Mouse (Mus musculus): ENCODE data around the gene Abhd5. TPM values are rescaled to one million over a fixed set of nuclear protein-coding genes. Genes with fewer than 3 reads are reported as not detected.
"Not testable (repeated sequence)": the region's sequence is repeated elsewhere in the genome, so short reads cannot be mapped to it uniquely, and the experiment has no call there.

The Abhd5 gene
- total RNA-seq (2014; rRNA removed), result 33.9 and 34.9 TPM in 2 replicates
- polyA plus RNA-seq (2015; fragmentation: Nextera tagmentation; extraction: Ambion mirVana), result 25.4 and 28.2 TPM in 2 replicates

GRCm38 (mm10) chr9:122351303-122352024, at the start of gene Abhd5:
TSS of gene Abhd5 (plus strand) at chr9:122351608.
- 3% methylated on average over 78 of the region's 84 CpGs for WGBS
- peak; percentile 73 for TF ChIP-seq CTCF (IDR thresholded peaks at IDR 0.05; ENCODE audit: low read depth)

DNA sequence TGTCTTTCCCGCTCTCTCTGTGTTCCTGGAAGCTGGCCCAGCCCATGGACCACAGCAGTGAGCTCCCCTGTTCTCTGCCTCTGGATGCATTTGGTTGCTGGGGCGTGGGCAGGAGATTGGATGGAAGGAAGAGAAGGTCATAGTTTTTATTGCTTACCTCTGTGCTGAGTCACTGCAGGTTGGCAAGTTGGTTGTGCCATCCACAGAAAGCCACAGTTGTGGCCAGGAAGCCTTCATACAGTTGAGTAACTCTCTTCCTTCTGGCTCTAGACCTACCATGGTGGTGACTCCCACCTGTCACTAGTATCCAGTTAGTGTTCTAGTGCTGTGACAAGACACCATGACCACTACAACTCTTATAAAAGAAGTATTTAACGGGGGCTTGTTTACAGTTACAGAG, 46.1 kb upstream of the Abhd5 start:
- ATAC-seq (no peak), DNase-seq (no peak)
- Histone ChIP-seq H3K27me3 (ENCODE audit: insufficient read depth, low read length) (no peaks in the 10 kb centered on the region), H3K9ac (no peak overlapping the region), H3K9me3 (ENCODE audit: low read length) (no peaks in the 10 kb centered on the region), H3K4me1 (ENCODE audit: insufficient read depth) (no peaks in the 10 kb centered on the region), H3K4me3 (ENCODE audit: low read depth, low read length) (no peak overlapping the region), H3K27ac (ENCODE audit: low read depth, low read length) (no peak overlapping the region), H3K4me2 (ENCODE audit: low read depth) (no peak overlapping the region), H3K36me3 (ENCODE audit: insufficient read depth) (no peaks in the 10 kb centered on the region)
- TF ChIP-seq CTCF (IDR thresholded peaks at IDR 0.05; ENCODE audit: low read depth), result no peak
- 67% methylated on average over 3 of the region's 3 CpGs for WGBS

More at GRCm38 (mm10) chr9:122351303-122352024, at the start of gene Abhd5:
- H3K27ac ChIP-seq (ENCODE audit: low read depth, low read length), result peak within 1 kb of the TSS; percentile 70
- peak within 1 kb of the TSS; percentile 76 for H3K9ac ChIP-seq
- DNase-seq (peak; percentile 96), ATAC-seq (peak; percentile 97)
- no peaks in the 10 kb centered on the region for H3K9me3 ChIP-seq (ENCODE audit: low read length)
- no peaks in the 10 kb centered on the region for H3K36me3 ChIP-seq (ENCODE audit: insufficient read depth)
- peak within 1 kb of the TSS; percentile 83 for H3K4me3 ChIP-seq (ENCODE audit: low read depth, low read length)
- peak within 1 kb of the TSS; percentile 62 for H3K4me2 ChIP-seq (ENCODE audit: low read depth)
- peaks cover 8% of the 10 kb centered on the region; the same call in 1 of the 2 replicates for H3K4me1 ChIP-seq (ENCODE audit: insufficient read depth)
- H3K27me3 ChIP-seq (ENCODE audit: insufficient read depth, low read length), result no peaks in the 10 kb centered on the region

DNA sequence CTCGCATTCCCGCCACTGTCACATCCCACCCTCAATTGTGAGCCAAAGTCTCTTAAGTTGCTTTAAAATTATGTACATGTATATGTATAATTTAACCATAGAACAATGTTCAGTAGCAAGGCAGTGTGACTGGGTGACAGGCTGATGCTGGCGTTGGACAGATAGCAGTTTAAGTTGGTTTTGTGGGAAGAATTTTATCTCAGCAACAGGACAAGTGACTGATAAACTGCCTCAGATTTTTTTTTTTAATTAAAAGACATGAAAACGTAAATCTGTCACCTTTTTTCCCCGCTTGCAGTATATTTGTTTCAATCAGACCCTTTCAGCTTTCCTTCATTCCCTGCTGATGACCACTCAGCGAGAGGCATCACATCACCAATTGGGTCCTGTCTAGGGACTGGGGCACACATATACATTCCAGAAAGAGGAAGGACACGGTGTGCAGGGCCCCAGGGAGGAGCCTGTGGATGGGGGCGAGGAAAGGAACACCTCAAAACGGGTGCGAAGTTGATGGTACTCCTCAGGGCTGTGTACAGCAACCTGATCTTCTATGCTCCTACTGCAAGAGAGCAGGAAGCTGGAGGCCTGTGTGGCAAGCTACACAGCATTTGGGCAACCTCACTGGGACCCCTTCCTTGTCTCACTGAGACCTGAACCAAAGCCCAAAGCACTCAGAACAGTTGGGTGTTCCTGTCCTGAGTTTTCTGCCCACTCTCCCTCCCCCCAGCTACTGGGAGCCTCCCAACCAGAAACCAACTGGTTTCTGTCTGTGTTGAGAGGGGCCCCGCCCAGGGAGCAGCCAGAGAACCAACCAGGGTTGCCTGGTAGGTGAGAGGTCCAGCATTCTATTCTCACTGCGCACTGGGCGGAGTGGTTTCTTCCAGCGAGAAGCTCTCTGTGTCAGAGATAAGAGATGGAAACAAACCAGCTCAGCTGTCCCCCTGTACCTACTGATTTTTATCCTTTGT, 42.1 kb upstream of the Abhd5 start:
- ATAC-seq (no peak), DNase-seq (no peak)
- H3K9ac ChIP-seq, result no peak overlapping the region
- 74% methylated on average over 14 of the region's 14 CpGs for WGBS
- no peak overlapping the region for H3K4me3 ChIP-seq (ENCODE audit: low read depth, low read length)
- H3K27me3 ChIP-seq (ENCODE audit: insufficient read depth, low read length), result no peaks in the 10 kb centered on the region
- H3K27ac ChIP-seq (ENCODE audit: low read depth, low read length), result peak overlapping the region; percentile 62
- H3K9me3 ChIP-seq (ENCODE audit: low read length), result no peaks in the 10 kb centered on the region
- TF ChIP-seq CTCF (IDR thresholded peaks at IDR 0.05; ENCODE audit: low read depth), result no peak
- no peak overlapping the region for H3K4me2 ChIP-seq (ENCODE audit: low read depth)
- peaks cover 2% of the 10 kb centered on the region; the same call in 1 of the 2 replicates for H3K4me1 ChIP-seq (ENCODE audit: insufficient read depth)
- H3K36me3 ChIP-seq (ENCODE audit: insufficient read depth), result no peaks in the 10 kb centered on the region

GRCm38 (mm10) chr9:122310613-122311049, 40.8 kb upstream of the Abhd5 start:
- Histone ChIP-seq H3K9me3 (ENCODE audit: low read length) (no peaks in the 10 kb centered on the region), H3K36me3 (ENCODE audit: insufficient read depth) (no peaks in the 10 kb centered on the region), H3K4me3 (ENCODE audit: low read depth, low read length) (peak overlapping the region; percentile 36), H3K27me3 (ENCODE audit: insufficient read depth, low read length) (no peaks in the 10 kb centered on the region), H3K4me2 (ENCODE audit: low read depth) (peak overlapping the region; percentile 56), H3K27ac (ENCODE audit: low read depth, low read length) (peak overlapping the region; percentile 78), H3K9ac (peak overlapping the region; percentile 51), H3K4me1 (ENCODE audit: insufficient read depth) (peaks cover 2% of the 10 kb centered on the region; the same call in 1 of the 2 replicates)
- peak; percentile 95 for ATAC-seq
- 2% methylated on average over 19 of the region's 19 CpGs for WGBS
- peak; percentile 98 for TF ChIP-seq CTCF (IDR thresholded peaks at IDR 0.05; ENCODE audit: low read depth)
- peak; percentile 94 for DNase-seq

- ATAC-seq (no peak), DNase-seq (peak; percentile 16)
- Histone ChIP-seq H3K4me1 (ENCODE audit: insufficient read depth) (peaks cover 2% of the 10 kb centered on the region; the same call in 1 of the 2 replicates), H3K27me3 (ENCODE audit: insufficient read depth, low read length) (no peaks in the 10 kb centered on the region), H3K9ac (peak overlapping the region; percentile 51), H3K9me3 (ENCODE audit: low read length) (no peaks in the 10 kb centered on the region), H3K4me3 (ENCODE audit: low read depth, low read length) (peak overlapping the region; percentile 36), H3K36me3 (ENCODE audit: insufficient read depth) (no peaks in the 10 kb centered on the region), H3K27ac (ENCODE audit: low read depth, low read length) (peak overlapping the region; percentile 78), H3K4me2 (ENCODE audit: low read depth) (peak overlapping the region; percentile 56)
- TF ChIP-seq CTCF (IDR thresholded peaks at IDR 0.05; ENCODE audit: low read depth), result no peak
- 74% methylated on average over 7 of the region's 7 CpGs for whole genome bisulfite sequencing
These were observed 40.2 kb upstream of the Abhd5 start for GRCm38 (mm10) chr9:122311051-122311760.

DNA sequence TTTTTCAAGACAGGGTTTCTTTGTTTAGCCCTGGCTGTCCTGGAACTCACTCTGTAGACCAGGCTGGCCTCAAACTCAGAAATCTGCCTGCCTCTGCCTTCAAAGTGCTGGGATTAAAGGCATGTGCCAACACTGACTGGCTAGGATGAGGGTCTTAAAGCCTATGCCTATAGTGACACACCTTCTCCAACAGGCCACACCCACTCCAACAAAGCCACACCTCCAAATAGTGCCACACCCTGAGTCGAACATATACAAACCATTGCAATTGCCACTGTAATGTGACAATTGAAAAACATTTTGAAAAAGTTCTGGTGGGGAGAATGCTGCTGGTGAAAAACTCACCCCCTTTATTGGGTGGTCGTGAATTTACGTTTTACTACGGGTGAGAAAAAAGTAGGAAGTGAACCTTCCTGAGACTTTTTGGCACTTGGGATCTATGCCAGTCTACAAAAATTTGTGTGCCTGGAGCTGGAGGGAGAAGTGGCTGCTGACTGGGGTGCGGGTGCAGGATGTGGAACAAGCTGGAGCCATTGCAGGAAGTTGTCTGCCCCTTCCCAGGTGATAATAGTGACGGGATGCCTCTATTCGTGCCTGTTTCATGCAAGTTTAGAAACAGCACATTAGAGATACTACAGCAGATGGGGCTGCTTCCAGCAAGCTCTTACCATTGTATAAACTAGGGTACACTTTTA, 39.0 kb upstream of the Abhd5 start:
- Histone ChIP-seq H3K4me1 (ENCODE audit: insufficient read depth) (peaks cover 2% of the 10 kb centered on the region; the same call in 1 of the 2 replicates), H3K9ac (no peak overlapping the region), H3K4me3 (ENCODE audit: low read depth, low read length) (no peak overlapping the region), H3K36me3 (ENCODE audit: insufficient read depth) (no peaks in the 10 kb centered on the region), H3K27me3 (ENCODE audit: insufficient read depth, low read length) (no peaks in the 10 kb centered on the region), H3K9me3 (ENCODE audit: low read length) (no peaks in the 10 kb centered on the region), H3K4me2 (ENCODE audit: low read depth) (no peak overlapping the region), H3K27ac (ENCODE audit: low read depth, low read length) (no peak overlapping the region)
- no peak for TF ChIP-seq CTCF (IDR thresholded peaks at IDR 0.05; ENCODE audit: low read depth)
- DNase-seq (no peak), ATAC-seq (no peak)
- 84% methylated on average over 7 of the region's 7 CpGs for WGBS

GRCm38 (mm10) chr9:122313128-122313527, 38.3 kb upstream of the Abhd5 start:
- not testable (repeated sequence) for ATAC-seq; H3K36me3 ChIP-seq (ENCODE audit: insufficient read depth); H3K4me2 ChIP-seq (ENCODE audit: low read depth); DNase-seq; H3K27me3 ChIP-seq (ENCODE audit: insufficient read depth, low read length); H3K9me3 ChIP-seq (ENCODE audit: low read length); H3K27ac ChIP-seq (ENCODE audit: low read depth, low read length); H3K4me1 ChIP-seq (ENCODE audit: insufficient read depth); H3K4me3 ChIP-seq (ENCODE audit: low read depth, low read length); H3K9ac ChIP-seq
- WGBS, result 89% methylated on average over 1 of the region's 1 CpGs
